Mouse (Mus musculus): ENCODE measurements at regions not wholly inside any gene's neighbourhood (a gene's known extent, or its start where the extent isn't known, plus 50 kb on each side); places are given as distances from the start of the nearest gene placed in this dataset.

DNA sequence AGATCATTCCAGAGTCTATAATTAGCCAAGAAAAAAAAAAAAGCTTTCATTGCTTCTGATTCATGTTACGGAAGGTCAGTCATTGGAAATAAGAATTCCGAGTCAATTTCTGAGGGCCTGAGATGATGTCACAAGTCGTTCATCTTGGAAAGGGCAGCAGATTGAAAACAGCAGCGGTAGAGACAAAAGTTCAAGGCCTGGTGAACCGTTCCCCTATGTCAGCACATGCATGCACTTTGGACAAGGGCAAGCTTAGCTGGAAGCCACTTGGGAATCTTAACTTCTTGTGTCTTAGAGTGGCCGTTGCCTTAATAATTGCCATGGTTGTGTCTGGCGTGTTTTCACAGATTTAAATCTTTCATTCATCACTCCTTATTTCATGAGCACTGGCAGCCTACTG lies 65.6 kb upstream of the Fam13c start:
- ATAC-seq (ENCODE audit: low FRiP score, low TSS enrichment) = no peak
- no peak overlapping the region for H3K4me2 ChIP-seq (replicated peaks; ENCODE audit: low read depth)
- no peak for DNase-seq (ENCODE audit: low spot score)

DNA sequence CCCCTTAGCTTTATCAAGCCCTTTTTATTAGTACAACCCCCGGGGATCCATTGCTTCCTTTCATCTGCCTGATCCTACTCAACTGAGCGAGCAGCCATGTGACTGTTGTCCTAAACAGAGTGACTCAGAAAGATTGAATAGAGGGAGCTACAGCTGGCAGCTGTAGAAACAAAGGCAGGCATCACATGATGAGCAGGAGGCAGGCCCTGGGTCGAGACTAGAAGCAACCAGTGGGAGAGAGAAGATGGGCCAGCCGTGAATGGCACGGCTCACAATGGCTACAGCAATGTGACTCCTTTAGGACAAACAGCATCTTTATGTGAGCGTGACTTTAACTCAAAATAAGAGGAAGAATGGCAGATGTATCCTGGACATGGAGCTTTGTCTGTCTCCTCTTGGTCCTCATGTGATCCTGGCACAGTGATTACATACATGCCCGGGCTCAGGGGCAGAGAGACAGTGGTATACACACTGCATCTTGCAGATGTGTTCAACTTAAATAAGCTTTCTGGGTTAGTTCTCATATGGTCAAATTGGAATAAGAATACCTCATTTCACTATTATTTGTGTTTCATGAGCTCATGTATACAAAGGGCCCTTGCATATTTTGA lies 60.1 kb upstream of the Fam13c start:
- Histone ChIP-seq H3K4me1 (replicated peaks; ENCODE audit: control insufficient read depth, insufficient read depth) (no peaks in the 10 kb centered on the region), H3K9ac (ENCODE audit: low read length) (no peak overlapping the region), H3K27me3 (ENCODE audit: control insufficient read depth, insufficient read depth, low read length) (no peaks in the 10 kb centered on the region), H3K36me3 (ENCODE audit: control insufficient read depth, insufficient read depth, low read length) (no peaks in the 10 kb centered on the region), H3K9me3 (ENCODE audit: control insufficient read depth, low read length) (no peaks in the 10 kb centered on the region), H3K27ac (replicated peaks) (no peak overlapping the region), H3K4me2 (replicated peaks; ENCODE audit: low read depth) (no peak overlapping the region), H3K4me3 (ENCODE audit: low read depth, low read length) (no peak overlapping the region)
- no peak for ATAC-seq (ENCODE audit: low FRiP score, low TSS enrichment)
- WGBS = 61% methylated on average over 7 of the region's 7 CpGs
- no peak for TF ChIP-seq EP300 (optimal IDR thresholded peaks at IDR 0.05)
- DNase-seq (ENCODE audit: low spot score) = no peak

More for the DNA sequence above, 65.6 kb upstream of the Fam13c start:
- no peak overlapping the region for H3K4me3 ChIP-seq (ENCODE audit: low read depth, low read length)
- WGBS = 76% methylated on average over 7 of the region's 7 CpGs
- TF ChIP-seq CTCF (IDR thresholded peaks at IDR 0.05; ENCODE audit: low read depth) (no peak), EP300 (optimal IDR thresholded peaks at IDR 0.05) (no peak)
- no peak overlapping the region for H3K9ac ChIP-seq (ENCODE audit: low read length)
- no peaks in the 10 kb centered on the region for H3K4me1 ChIP-seq (replicated peaks; ENCODE audit: control insufficient read depth, insufficient read depth)
- H3K9me3 ChIP-seq (ENCODE audit: control insufficient read depth, low read length) = no peaks in the 10 kb centered on the region
- no peaks in the 10 kb centered on the region for H3K36me3 ChIP-seq (ENCODE audit: control insufficient read depth, insufficient read depth, low read length)
- no peak overlapping the region for H3K27ac ChIP-seq (replicated peaks)
- H3K27me3 ChIP-seq (ENCODE audit: control insufficient read depth, insufficient read depth, low read length) = no peaks in the 10 kb centered on the region

DNA sequence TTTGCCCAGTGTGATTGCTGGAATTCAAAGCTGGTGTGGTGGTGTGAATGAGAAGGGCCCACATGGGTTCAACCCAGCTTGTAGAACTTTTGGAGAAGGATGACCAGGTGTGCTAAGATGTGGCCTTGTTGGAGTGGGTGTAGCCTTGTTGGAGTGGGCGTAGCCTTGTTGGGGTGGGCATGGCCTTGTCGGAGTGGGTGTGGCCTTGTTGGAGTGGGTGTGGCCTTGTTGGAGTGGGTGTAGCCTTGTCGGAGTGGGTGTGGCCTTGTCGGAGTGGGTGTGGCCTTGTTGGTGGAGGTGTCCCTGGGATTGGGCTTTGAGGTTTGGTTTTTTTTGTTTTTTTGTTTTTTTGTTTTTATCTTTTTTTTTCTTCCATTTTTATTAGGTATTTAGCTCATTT lies 55.6 kb upstream of the Fam13c start:
- TF ChIP-seq EP300 (optimal IDR thresholded peaks at IDR 0.05) = no peak
- TF ChIP-seq CTCF (IDR thresholded peaks at IDR 0.05; ENCODE audit: low read depth) = no peak
- H3K36me3 ChIP-seq (ENCODE audit: control insufficient read depth, insufficient read depth, low read length) = no peaks in the 10 kb centered on the region
- H3K4me2 ChIP-seq (replicated peaks; ENCODE audit: low read depth) = no peak overlapping the region
- H3K9ac ChIP-seq (ENCODE audit: low read length) = no peak overlapping the region
- no peak for DNase-seq (ENCODE audit: low spot score)
- WGBS = 77% methylated on average over 4 of the region's 4 CpGs
- ATAC-seq (ENCODE audit: low FRiP score, low TSS enrichment) = no peak
- no peaks in the 10 kb centered on the region for H3K9me3 ChIP-seq (ENCODE audit: control insufficient read depth, low read length)
- H3K27ac ChIP-seq (replicated peaks) = no peak overlapping the region
- H3K4me3 ChIP-seq (ENCODE audit: low read depth, low read length) = no peak overlapping the region
- H3K27me3 ChIP-seq (ENCODE audit: control insufficient read depth, insufficient read depth, low read length) = no peaks in the 10 kb centered on the region
- no peaks in the 10 kb centered on the region for H3K4me1 ChIP-seq (replicated peaks; ENCODE audit: control insufficient read depth, insufficient read depth)

DNA sequence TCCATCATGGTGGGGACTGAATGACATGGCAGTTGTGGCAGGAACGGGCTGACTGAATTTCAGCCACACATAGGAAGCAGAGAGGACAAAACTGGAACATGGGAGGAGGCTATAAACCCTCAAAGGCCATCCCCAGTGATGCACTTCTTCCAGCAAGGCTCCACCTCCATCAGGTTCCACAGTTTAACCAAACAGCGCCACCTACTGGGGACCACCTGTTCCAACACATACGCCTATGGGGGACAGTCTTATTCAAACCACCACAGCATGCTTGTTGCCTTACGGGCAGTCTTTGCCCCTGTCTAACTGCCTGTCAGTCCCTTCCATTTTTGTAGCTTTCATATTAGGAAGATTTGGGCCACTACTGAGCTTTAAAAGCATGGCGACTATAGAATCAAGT lies 52.6 kb upstream of the Fam13c start:
- no peak for DNase-seq (ENCODE audit: low spot score)
- H3K4me2 ChIP-seq (replicated peaks; ENCODE audit: low read depth) = no peak overlapping the region
- H3K27me3 ChIP-seq (ENCODE audit: control insufficient read depth, insufficient read depth, low read length) = no peaks in the 10 kb centered on the region
- H3K4me1 ChIP-seq (replicated peaks; ENCODE audit: control insufficient read depth, insufficient read depth) = no peaks in the 10 kb centered on the region
- H3K4me3 ChIP-seq (ENCODE audit: low read depth, low read length) = no peak overlapping the region
- no peak overlapping the region for H3K27ac ChIP-seq (replicated peaks)
- ATAC-seq (ENCODE audit: low FRiP score, low TSS enrichment) = no peak
- WGBS = 89% methylated on average over 5 of the region's 5 CpGs
- H3K36me3 ChIP-seq (ENCODE audit: control insufficient read depth, insufficient read depth, low read length) = no peaks in the 10 kb centered on the region
- no peaks in the 10 kb centered on the region for H3K9me3 ChIP-seq (ENCODE audit: control insufficient read depth, low read length)
- H3K9ac ChIP-seq (ENCODE audit: low read length) = no peak overlapping the region
- 0 out of 2 replicates have a peak, but pooled peaks have one; percentile 9 for TF ChIP-seq CTCF (IDR thresholded peaks at IDR 0.05; ENCODE audit: low read depth)
- no peak for TF ChIP-seq EP300 (optimal IDR thresholded peaks at IDR 0.05)
